Mouse (Mus musculus): ENCODE results near the gene Tpst1. TPM values are rescaled to one million over a fixed set of nuclear protein-coding genes. Genes with fewer than 3 reads are reported as not detected.

Tpst1 gene
- polyA plus RNA-seq, 1 experiment = 2.3 TPM

- peaks cover 16% of the 10 kb centered on the region for H3K4me1 ChIP-seq (ENCODE audit: control insufficient read depth)
- no peak for TF ChIP-seq GATA1 (IDR thresholded peaks at IDR 0.05; ENCODE audit: low read length)
- no peak for TF ChIP-seq TAL1 (IDR thresholded peaks at IDR 0.05; ENCODE audit: low read length)
- H3K4me3 ChIP-seq (replicated peaks) = no peak overlapping the region
- peaks cover 3% of the 10 kb centered on the region for H3K9me3 ChIP-seq (ENCODE audit: control insufficient read depth, low read length)
- peaks cover 37% of the 10 kb centered on the region for H3K36me3 ChIP-seq (ENCODE audit: control insufficient read depth)
- no peaks in the 10 kb centered on the region for H3K27me3 ChIP-seq (ENCODE audit: control insufficient read depth)
Observed at GRCm38 (mm10) chr5:130063760-130064159, 9.4 kb upstream of the Tpst1 start.

GRCm38 (mm10) chr5:130065579-130065978, 7.5 kb upstream of the Tpst1 start:
- Histone ChIP-seq H3K9me3 (ENCODE audit: control insufficient read depth, low read length) (peaks cover 3% of the 10 kb centered on the region), H3K4me3 (replicated peaks) (no peak overlapping the region), H3K27me3 (ENCODE audit: control insufficient read depth) (no peaks in the 10 kb centered on the region), H3K36me3 (ENCODE audit: control insufficient read depth) (peaks cover 19% of the 10 kb centered on the region), H3K4me1 (ENCODE audit: control insufficient read depth) (peaks cover 21% of the 10 kb centered on the region)
- TF ChIP-seq GATA1 (IDR thresholded peaks at IDR 0.05; ENCODE audit: low read length) (no peak), TAL1 (IDR thresholded peaks at IDR 0.05; ENCODE audit: low read length) (no peak)

- peaks cover under 1% of the 10 kb centered on the region for H3K36me3 ChIP-seq (ENCODE audit: control insufficient read depth)
- H3K4me3 ChIP-seq (replicated peaks) = no peak overlapping the region
- TF ChIP-seq GATA1 (IDR thresholded peaks at IDR 0.05; ENCODE audit: low read length) (no peak), TAL1 (IDR thresholded peaks at IDR 0.05; ENCODE audit: low read length) (no peak)
- 0 out of 2 replicates have a peak, but pooled peaks cover 2% of the 10 kb centered on the region for H3K27me3 ChIP-seq (ENCODE audit: control insufficient read depth)
- H3K9me3 ChIP-seq (ENCODE audit: control insufficient read depth, low read length) = peaks cover 3% of the 10 kb centered on the region
- peaks cover 21% of the 10 kb centered on the region for H3K4me1 ChIP-seq (ENCODE audit: control insufficient read depth)
Observed at GRCm38 (mm10) chr5:130067841-130068264, 5.3 kb upstream of the Tpst1 start.

DNA sequence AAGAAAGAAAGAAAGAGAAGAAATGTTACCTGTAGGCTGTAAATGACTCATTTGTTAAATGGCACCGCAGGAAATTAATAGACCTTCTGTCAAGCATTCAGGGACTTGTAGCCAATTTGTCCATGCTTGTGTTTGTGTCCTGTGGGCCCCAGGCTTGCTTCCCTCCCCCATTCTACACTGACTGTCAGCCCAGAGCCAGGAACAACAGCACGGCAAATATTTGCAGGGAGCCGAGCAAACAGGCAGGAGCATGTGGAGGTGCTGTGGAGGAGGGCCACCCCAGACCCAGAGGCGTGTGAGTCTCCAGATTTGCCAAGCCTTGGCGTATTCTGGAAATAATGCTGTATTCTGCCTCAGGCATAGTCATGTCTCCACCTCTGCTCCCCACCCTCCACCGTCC, 1.4 kb downstream of the Tpst1 start:
- no peaks in the 10 kb centered on the region for H3K9me3 ChIP-seq (ENCODE audit: control insufficient read depth, low read length)
- H3K36me3 ChIP-seq (ENCODE audit: control insufficient read depth) = no peaks in the 10 kb centered on the region
- no peak for TF ChIP-seq GATA1 (IDR thresholded peaks at IDR 0.05; ENCODE audit: low read length)
- TF ChIP-seq TAL1 (IDR thresholded peaks at IDR 0.05; ENCODE audit: low read length) = no peak
- peaks cover 24% of the 10 kb centered on the region for H3K27me3 ChIP-seq (ENCODE audit: control insufficient read depth)
- H3K4me1 ChIP-seq (ENCODE audit: control insufficient read depth) = peaks cover 15% of the 10 kb centered on the region
- no peak overlapping the region for H3K4me3 ChIP-seq (replicated peaks)

DNA sequence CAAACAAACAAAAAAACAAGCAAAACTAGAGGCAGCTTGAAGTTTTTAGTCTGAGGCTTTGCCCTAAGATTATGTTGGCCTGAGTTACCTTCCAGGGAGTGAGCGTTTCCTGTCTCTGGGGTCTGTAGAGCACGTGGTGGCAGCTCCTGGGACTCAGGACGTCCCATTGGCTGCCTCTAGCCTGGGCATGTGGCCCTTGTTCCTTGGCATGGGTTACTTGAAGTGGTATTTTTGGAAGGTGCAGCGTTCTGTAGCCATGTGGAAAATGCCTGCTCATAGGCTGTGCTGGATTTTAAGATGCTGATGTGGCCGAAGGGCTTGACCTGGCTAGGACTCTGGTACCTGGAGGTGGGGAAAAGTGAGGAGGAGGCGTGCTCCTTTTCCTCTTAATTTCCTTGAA, 3.3 kb downstream of the Tpst1 start:
- Histone ChIP-seq H3K4me1 (ENCODE audit: control insufficient read depth) (peaks cover 27% of the 10 kb centered on the region), H3K4me3 (replicated peaks) (no peak overlapping the region), H3K36me3 (ENCODE audit: control insufficient read depth) (peaks cover 7% of the 10 kb centered on the region), H3K9me3 (ENCODE audit: control insufficient read depth, low read length) (peaks cover 2% of the 10 kb centered on the region), H3K27me3 (ENCODE audit: control insufficient read depth) (peaks cover 22% of the 10 kb centered on the region)
- TF ChIP-seq TAL1 (IDR thresholded peaks at IDR 0.05; ENCODE audit: low read length) (no peak), GATA1 (IDR thresholded peaks at IDR 0.05; ENCODE audit: low read length) (no peak)

DNA sequence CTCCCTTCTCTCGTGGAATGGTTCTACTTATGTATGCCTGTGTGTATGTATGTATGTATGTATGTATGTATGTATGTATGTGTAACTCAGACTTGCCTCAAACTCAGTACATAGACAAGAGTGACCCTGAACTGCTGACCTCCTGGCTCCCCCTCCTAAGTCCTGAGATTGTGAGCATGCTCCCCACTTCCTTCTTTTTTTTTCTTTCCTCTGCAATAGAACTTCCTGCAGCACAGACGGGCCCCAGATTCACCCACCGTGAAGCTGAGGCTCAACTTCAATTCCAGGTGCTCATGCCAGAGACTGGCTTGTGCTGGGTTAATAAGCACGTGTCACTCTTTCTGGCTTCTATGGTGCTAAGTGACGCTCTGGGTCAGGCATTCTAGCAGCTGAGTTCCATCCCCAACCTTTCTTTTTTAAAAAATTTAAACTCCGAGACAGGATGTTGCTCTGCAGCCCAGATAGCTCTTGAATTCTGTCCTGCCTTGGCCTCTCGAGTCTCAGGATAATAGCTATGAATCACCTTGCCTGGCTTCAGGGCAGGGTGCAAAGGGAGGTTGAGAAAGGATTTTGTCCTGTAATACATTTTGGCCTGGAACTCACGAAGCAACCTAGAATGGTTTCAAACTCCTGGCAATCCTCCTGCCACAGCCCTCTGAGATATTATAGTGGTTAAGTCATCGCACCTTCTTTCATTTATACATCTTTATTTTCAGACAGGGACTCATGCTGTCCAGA, 5.1 kb downstream of the Tpst1 start:
- no peak for TF ChIP-seq TAL1 (IDR thresholded peaks at IDR 0.05; ENCODE audit: low read length)
- TF ChIP-seq GATA1 (IDR thresholded peaks at IDR 0.05; ENCODE audit: low read length) = no peak
- Histone ChIP-seq H3K9me3 (ENCODE audit: control insufficient read depth, low read length) (peaks cover 6% of the 10 kb centered on the region), H3K4me3 (replicated peaks) (no peak overlapping the region), H3K4me1 (ENCODE audit: control insufficient read depth) (peaks cover 30% of the 10 kb centered on the region), H3K36me3 (ENCODE audit: control insufficient read depth) (peaks cover 19% of the 10 kb centered on the region), H3K27me3 (ENCODE audit: control insufficient read depth) (peaks cover 22% of the 10 kb centered on the region)

DNA sequence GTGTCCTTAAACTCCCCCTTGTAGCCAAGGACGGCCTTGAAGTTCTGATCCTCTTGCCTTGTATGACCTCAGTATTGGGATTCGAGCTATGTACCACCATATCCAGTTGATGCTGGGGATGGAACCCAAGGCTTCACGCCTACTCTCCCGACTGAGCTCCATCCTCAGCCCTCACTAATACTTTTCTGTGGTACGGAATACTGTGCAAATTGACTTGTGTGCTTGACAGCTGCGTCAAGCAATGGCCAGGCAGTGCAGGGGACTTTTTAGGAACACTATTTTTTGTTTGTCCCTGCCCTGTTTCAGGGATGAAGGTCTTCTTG, 5.7 kb downstream of the Tpst1 start:
- peaks cover 22% of the 10 kb centered on the region for H3K27me3 ChIP-seq (ENCODE audit: control insufficient read depth)
- peaks cover 30% of the 10 kb centered on the region for H3K4me1 ChIP-seq (ENCODE audit: control insufficient read depth)
- TF ChIP-seq GATA1 (IDR thresholded peaks at IDR 0.05; ENCODE audit: low read length) (no peak), TAL1 (IDR thresholded peaks at IDR 0.05; ENCODE audit: low read length) (no peak)
- peaks cover 6% of the 10 kb centered on the region for H3K9me3 ChIP-seq (ENCODE audit: control insufficient read depth, low read length)
- peak overlapping the region; percentile 76 for H3K4me3 ChIP-seq (replicated peaks)
- H3K36me3 ChIP-seq (ENCODE audit: control insufficient read depth) = peaks cover 22% of the 10 kb centered on the region

DNA sequence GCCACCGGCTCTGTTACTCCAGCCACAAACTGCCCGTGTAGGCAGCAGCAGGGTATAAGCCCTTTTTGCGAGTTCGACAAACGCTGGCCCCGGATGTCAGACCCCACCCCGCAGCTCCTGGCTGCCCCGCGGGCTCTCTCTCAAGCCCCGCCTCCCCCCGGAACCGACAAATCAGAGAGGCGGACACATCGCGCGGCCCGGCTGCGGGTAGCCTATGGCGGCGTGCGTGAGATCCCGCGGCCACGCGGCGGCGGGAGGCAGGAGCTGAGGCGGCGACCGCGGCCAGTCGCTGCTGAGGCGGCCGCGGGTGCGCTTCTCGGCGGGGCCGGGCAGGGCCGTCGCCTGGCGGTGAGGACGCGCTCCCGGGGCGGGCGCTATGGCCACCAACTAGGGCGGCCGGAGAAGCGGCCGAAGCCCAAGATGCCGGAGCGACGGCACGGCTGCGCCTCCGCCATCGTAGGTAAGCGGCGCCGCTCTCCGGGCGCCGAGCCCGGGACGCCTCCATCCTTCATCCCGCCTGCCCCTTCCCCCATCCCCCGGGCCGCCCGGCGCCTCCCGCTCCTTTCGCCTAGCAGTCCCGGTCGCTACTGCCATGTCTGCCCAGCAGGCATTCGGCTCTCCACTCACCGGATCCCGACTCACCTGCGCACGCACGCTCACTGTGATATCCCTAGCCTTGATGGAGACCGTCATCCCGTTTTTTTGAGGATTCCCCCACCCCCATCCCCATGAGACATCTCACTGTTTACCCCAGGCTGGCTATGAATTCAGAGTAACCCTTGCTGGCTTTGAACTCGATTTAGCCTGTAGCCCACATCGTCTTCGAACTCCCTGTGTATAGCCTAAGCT, 6.3 kb downstream of the Tpst1 start:
- Histone ChIP-seq H3K9me3 (ENCODE audit: control insufficient read depth, low read length) (peaks cover 6% of the 10 kb centered on the region), H3K27me3 (ENCODE audit: control insufficient read depth) (peaks cover 22% of the 10 kb centered on the region), H3K36me3 (ENCODE audit: control insufficient read depth) (peaks cover 25% of the 10 kb centered on the region), H3K4me3 (replicated peaks) (peak overlapping the region; percentile 76), H3K4me1 (ENCODE audit: control insufficient read depth) (peaks cover 30% of the 10 kb centered on the region)
- no peak for TF ChIP-seq TAL1 (IDR thresholded peaks at IDR 0.05; ENCODE audit: low read length)
- no peak for TF ChIP-seq GATA1 (IDR thresholded peaks at IDR 0.05; ENCODE audit: low read length)

DNA sequence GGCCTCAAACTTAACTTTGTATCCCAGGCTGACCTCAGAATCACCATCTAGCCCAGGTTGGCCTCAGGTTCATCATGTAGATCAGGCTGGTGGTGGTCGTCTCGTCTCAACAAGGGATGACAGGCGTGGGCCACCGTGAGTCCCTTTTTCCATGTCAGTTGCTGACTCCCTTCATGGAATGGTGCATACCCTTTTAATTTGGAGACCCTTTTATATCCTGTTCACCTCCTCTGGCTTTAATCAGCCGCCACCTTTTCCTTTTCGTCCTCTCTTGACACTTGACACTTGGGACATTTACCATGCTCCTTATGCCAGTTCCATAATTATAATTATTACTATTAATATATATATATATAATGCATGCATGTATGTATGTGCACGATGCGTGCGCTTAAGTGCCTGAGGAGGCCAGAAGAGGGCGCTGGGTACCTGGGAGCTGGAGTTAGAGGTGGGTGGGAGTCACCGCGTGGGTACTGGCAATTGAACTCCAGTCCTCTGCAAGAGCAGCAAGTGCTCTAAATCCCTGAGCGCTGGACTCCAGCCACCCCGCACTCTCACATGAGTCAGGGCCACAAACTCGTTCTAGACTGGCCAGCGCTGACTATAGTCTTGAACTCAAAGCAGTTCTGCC, 7.0 kb downstream of the Tpst1 start:
- peaks cover 6% of the 10 kb centered on the region for H3K9me3 ChIP-seq (ENCODE audit: control insufficient read depth, low read length)
- TF ChIP-seq TAL1 (IDR thresholded peaks at IDR 0.05; ENCODE audit: low read length) = no peak
- TF ChIP-seq GATA1 (IDR thresholded peaks at IDR 0.05; ENCODE audit: low read length) = no peak
- peak overlapping the region; percentile 76 for H3K4me3 ChIP-seq (replicated peaks)
- peaks cover 30% of the 10 kb centered on the region for H3K36me3 ChIP-seq (ENCODE audit: control insufficient read depth)
- H3K27me3 ChIP-seq (ENCODE audit: control insufficient read depth) = peaks cover 20% of the 10 kb centered on the region
- peaks cover 35% of the 10 kb centered on the region for H3K4me1 ChIP-seq (ENCODE audit: control insufficient read depth)

All from erythroblast, embryonic 14.5 days (primary cell).